Mouse (Mus musculus) neural tube, embryonic 13.5 days (tissue): Measurements from ENCODE around the gene 1700123L14Rik. TPM values are rescaled to one million over a fixed set of nuclear protein-coding genes. Genes with fewer than 3 reads are reported as not detected.
"Not testable (repeated sequence)": the region's sequence is repeated elsewhere in the genome, so short reads cannot be mapped to it uniquely, and the experiment has no call there.

Experiments
- ATAC-seq: fragments of 200-750 bp; cut with Nextera tagmentation; 2 replicates; pipeline ENCODE4 v1.8.0; 2017; ENCODE audit warnings: low read depth, mild to moderate bottlenecking, moderate TSS enrichment, moderate library complexity
- H3K27ac ChIP-seq: fragments of 300-500 bp; sonication (generic); replicated peaks from 2 replicates; pipeline ENCODE4 v1.5.1; 2015; ENCODE audit warnings: moderate library complexity, mild to moderate bottlenecking, inconsistent platforms
- H3K27me3 ChIP-seq: fragments of 300-500 bp; sonication (generic); 2 replicates; pipeline ENCODE4 v1.6.1; 2015; ENCODE audit warnings: mild to moderate bottlenecking, inconsistent platforms
- H3K36me3 ChIP-seq: fragments of 300-500 bp; sonication (generic); 2 replicates; pipeline ENCODE4 v1.6.1; 2015; ENCODE audit warnings: mild to moderate bottlenecking, inconsistent platforms
- H3K4me1 ChIP-seq: fragments of 300-500 bp; sonication (generic); replicated peaks from 2 replicates; pipeline ENCODE4 v1.6.1; 2015; ENCODE audit warnings: inconsistent platforms
- H3K4me2 ChIP-seq: fragments of 300-500 bp; sonication (generic); 2 replicates; pipeline ENCODE4 v1.6.1; 2015; ENCODE audit warnings: inconsistent platforms, mild to moderate bottlenecking, moderate library complexity
- H3K4me3 ChIP-seq: fragments of 300-500 bp; sonication (generic); 2 replicates; pipeline ENCODE4 v1.5.1; 2015; ENCODE audit warnings: mild to moderate bottlenecking, inconsistent platforms
- H3K9ac ChIP-seq: fragments of 300-500 bp; sonication (generic); 2 replicates; pipeline ENCODE4 v1.6.1; 2015; ENCODE audit warnings: moderate library complexity, mild to moderate bottlenecking, inconsistent platforms
- H3K9me3 ChIP-seq: fragments of 300-500 bp; sonication (generic); 2 replicates; pipeline ENCODE4 v1.6.1; 2016; ENCODE audit warnings: inconsistent platforms
- WGBS: fragments of 180-500 bp; shearing (Covaris S2); methylation state at CpG from one replicate; pipeline ENCODE4 v1.1.7; 2015; 5-methylcytosine and 5-hydroxymethylcytosine counted together
- polyA plus RNA-seq: library from polyadenylated mRNA; unstranded; fragments of >200 nt; fragmentation: Nextera tagmentation; extraction: Ambion mirVana; gene quantifications from 2 replicates; pipeline ENCODE4 v1.2.1, GENCODE M21; 2015

The 1700123L14Rik gene
- polyA plus RNA-seq, result not detected in 2 replicates

DNA sequence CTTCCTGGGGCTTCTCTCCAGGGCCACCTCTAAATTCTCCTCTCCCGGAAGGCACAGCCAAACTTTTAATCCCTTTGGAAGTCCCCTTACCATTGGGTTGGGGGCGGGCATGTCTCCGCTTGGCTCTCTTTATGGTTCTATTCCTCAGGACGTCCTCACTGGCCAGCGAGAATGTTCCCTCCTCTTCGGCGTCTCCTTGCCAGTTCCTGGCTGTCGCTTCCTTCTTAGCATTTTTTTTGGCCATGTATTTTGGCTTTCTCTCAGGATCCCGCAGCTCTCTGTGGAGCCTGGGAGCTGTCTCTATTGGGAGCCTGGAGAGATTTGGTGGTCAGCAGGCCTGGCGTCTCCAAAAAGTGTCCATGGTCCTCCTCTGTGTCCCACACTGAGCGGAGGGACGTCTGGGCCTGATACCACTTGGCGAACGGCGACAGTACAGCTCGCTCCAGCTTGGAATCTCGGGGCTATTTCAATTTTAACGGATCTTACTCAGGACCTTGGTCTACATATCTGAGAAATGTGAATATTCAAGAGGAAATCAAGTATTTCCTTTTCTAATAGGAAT is at the start of gene 1700123L14Rik:
1700123L14Rik (minus strand) TSS at position 426 of the 562 bp plus-strand sequence.
- Histone ChIP-seq H3K9me3 (no peaks in the 10 kb centered on the region), H3K36me3 (no peaks in the 10 kb centered on the region), H3K4me3 (no peak within 1 kb of the TSS), H3K4me1 (no peaks in the 10 kb centered on the region), H3K27me3 (no peaks in the 10 kb centered on the region), H3K4me2 (no peak within 1 kb of the TSS), H3K9ac (no peak within 1 kb of the TSS), H3K27ac (no peak within 1 kb of the TSS)
- WGBS, result 89% methylated on average over 18 of the region's 18 CpGs
- no peak for ATAC-seq

DNA sequence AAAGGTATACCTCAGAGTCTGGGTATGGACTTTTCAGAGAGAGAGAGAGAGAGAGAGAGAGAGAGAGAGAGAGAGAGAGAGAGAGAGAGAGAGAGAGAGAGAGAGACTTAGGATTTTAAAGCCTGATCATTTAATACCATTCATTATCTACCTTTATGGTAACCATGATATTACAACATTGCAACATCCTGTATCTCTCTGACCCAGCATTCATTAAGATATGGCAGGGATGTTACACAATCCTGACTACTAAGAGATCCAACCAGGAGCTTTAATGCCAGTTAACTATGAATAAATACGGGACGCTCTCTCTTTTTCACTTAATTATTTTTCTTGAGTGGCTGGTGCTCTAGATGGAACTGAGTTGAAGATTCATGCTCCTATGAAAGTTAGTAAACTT is 39.4 kb upstream of the 1700123L14Rik start:
- H3K9me3 ChIP-seq, result no peaks in the 10 kb centered on the region; the same call in 1 of the 2 replicates
- H3K27ac ChIP-seq, result no peak overlapping the region
- no peak overlapping the region for H3K9ac ChIP-seq
- H3K4me1 ChIP-seq, result no peaks in the 10 kb centered on the region
- H3K4me2 ChIP-seq, result no peak overlapping the region
- 97% methylated on average over 2 of the region's 2 CpGs for WGBS
- no peaks in the 10 kb centered on the region for H3K27me3 ChIP-seq
- H3K36me3 ChIP-seq, result no peaks in the 10 kb centered on the region
- no peak overlapping the region for H3K4me3 ChIP-seq
- no peak for ATAC-seq

- not testable (repeated sequence) for H3K27me3 ChIP-seq, H3K36me3 ChIP-seq, H3K9ac ChIP-seq, H3K9me3 ChIP-seq, ATAC-seq, H3K4me1 ChIP-seq, H3K4me3 ChIP-seq, H3K4me2 ChIP-seq, H3K27ac ChIP-seq
- WGBS, result 95% methylated on average over 2 of the region's 2 CpGs
Measured at GRCm38 (mm10) chr6:96198991-96199390, 32.9 kb upstream of the 1700123L14Rik start.

- Histone ChIP-seq H3K36me3 (no peaks in the 10 kb centered on the region), H3K9ac (no peak overlapping the region), H3K4me1 (no peaks in the 10 kb centered on the region), H3K4me2 (no peak overlapping the region), H3K27me3 (no peaks in the 10 kb centered on the region), H3K4me3 (no peak overlapping the region), H3K9me3 (no peaks in the 10 kb centered on the region), H3K27ac (no peak overlapping the region)
- ATAC-seq, result no peak
- WGBS, result 74% methylated on average over 2 of the region's 2 CpGs
Measured at GRCm38 (mm10) chr6:96186517-96186916, 20.5 kb upstream of the 1700123L14Rik start.

- no peaks in the 10 kb centered on the region for H3K36me3 ChIP-seq
- no peaks in the 10 kb centered on the region for H3K4me1 ChIP-seq
- no peak overlapping the region for H3K4me2 ChIP-seq
- 56% methylated on average over 4 of the region's 4 CpGs for WGBS
- H3K27me3 ChIP-seq, result no peaks in the 10 kb centered on the region
- no peak overlapping the region for H3K27ac ChIP-seq
- no peaks in the 10 kb centered on the region for H3K9me3 ChIP-seq
- no peak overlapping the region for H3K4me3 ChIP-seq
- H3K9ac ChIP-seq, result no peak overlapping the region
- ATAC-seq, result no peak
Measured at GRCm38 (mm10) chr6:96183392-96183791, 17.3 kb upstream of the 1700123L14Rik start.

DNA sequence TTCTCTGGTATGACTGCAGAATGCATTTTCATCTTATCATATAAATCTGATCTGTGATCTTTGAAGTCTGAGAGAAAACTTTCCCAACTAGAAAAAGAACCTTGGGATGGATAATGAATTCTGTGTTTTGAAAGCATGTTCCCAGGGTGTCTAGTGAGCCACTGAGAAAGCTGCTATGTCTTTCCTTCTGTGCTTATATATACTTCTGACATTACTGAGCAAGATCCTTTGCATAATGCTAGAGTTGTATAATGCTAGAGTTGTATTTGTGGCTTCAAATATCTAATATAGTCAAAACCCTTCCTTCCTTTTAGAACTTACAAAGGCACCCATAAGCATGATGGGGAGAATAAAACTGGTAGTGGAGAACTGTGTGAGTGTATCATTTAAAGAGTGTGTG is 12.5 kb upstream of the 1700123L14Rik start:
- Histone ChIP-seq H3K4me2 (no peak overlapping the region), H3K9ac (no peak overlapping the region), H3K4me1 (no peaks in the 10 kb centered on the region), H3K36me3 (no peaks in the 10 kb centered on the region), H3K27me3 (no peaks in the 10 kb centered on the region), H3K9me3 (no peaks in the 10 kb centered on the region), H3K4me3 (no peak overlapping the region), H3K27ac (no peak overlapping the region)
- no peak for ATAC-seq

- no peak overlapping the region for H3K27ac ChIP-seq
- H3K4me3 ChIP-seq, result no peak overlapping the region
- no peak overlapping the region for H3K4me2 ChIP-seq
- ATAC-seq, result no peak
- no peaks in the 10 kb centered on the region for H3K27me3 ChIP-seq
- H3K36me3 ChIP-seq, result no peaks in the 10 kb centered on the region
- H3K9ac ChIP-seq, result no peak overlapping the region
- H3K4me1 ChIP-seq, result no peaks in the 10 kb centered on the region
- no peaks in the 10 kb centered on the region for H3K9me3 ChIP-seq
- WGBS, result 90% methylated on average over 3 of the region's 3 CpGs
Measured at GRCm38 (mm10) chr6:96173681-96174080, 7.6 kb upstream of the 1700123L14Rik start.

DNA sequence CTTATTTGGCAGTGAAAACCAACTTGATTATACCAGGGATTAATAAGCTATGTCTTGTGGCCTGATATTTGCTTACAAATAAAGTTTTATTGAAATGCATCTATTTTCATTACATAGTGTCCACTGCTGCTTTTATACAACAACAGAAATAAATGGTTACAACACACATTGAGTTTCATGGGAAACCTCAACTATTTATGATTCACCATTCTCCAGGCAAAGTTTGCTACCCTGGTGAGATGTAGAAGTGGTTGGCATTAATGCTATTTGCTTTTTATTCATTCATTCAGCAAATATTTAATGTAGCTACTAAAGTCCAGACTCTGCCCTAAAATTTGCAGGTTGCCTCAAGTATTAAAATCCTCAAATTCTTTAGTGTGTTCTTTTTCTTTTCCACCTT is 988 bp upstream of the 1700123L14Rik start:
- ATAC-seq, result no peak
- no peak overlapping the region for H3K4me3 ChIP-seq
- no peak overlapping the region for H3K27ac ChIP-seq
- H3K4me2 ChIP-seq, result no peak overlapping the region
- H3K36me3 ChIP-seq, result no peaks in the 10 kb centered on the region
- no peak overlapping the region for H3K9ac ChIP-seq
- H3K27me3 ChIP-seq, result no peaks in the 10 kb centered on the region
- no peaks in the 10 kb centered on the region for H3K9me3 ChIP-seq
- H3K4me1 ChIP-seq, result no peaks in the 10 kb centered on the region

DNA sequence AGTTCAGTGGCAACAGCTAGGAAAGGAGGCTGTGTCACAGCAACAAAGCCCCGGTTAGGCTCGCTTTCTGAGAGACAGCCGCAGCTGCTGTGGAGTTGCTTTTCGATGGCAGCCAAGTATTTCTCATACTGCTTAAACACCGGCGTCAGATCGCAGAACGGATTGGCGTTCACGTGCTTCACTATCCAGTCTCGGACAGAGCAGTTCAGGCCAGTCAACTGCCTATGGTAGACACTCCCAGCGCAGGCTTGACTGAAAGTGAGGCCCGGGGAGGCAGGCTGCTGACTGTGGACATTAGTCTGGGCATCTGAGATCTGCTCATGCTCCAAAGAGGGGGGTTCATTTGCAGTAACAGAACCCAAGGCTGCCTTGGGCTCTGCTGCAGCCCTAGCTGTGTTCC is 640 bp downstream of the 1700123L14Rik start:
- Histone ChIP-seq H3K4me3 (no peak overlapping the region), H3K36me3 (no peaks in the 10 kb centered on the region), H3K27me3 (no peaks in the 10 kb centered on the region), H3K27ac (no peak overlapping the region), H3K9ac (no peak overlapping the region), H3K4me2 (no peak overlapping the region), H3K4me1 (no peaks in the 10 kb centered on the region), H3K9me3 (no peaks in the 10 kb centered on the region)
- ATAC-seq, result no peak
- WGBS, result 90% methylated on average over 13 of the region's 13 CpGs

DNA sequence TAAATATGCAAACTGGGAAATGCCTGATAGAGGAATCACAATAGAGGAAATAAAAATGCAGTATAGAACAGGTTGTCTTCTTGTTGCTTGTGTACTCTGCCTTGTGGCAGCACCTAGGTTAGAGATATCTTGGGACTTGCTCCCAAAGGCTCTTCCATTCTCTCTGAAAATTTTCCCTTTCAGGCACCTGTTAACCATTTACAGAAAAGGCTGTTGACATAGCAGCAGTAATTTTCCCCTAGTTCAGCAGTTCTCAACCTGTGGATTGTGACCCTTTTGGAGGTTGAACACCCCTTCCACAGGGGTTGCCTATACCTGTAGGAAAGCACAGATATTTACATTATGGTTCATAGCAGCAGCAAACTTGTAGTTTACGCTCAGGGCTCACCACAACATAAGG is 22.7 kb downstream of the 1700123L14Rik start:
- Histone ChIP-seq H3K36me3 (no peaks in the 10 kb centered on the region), H3K27ac (no peak overlapping the region), H3K9ac (no peak overlapping the region), H3K4me3 (no peak overlapping the region), H3K4me2 (no peak overlapping the region), H3K27me3 (no peaks in the 10 kb centered on the region), H3K9me3 (no peaks in the 10 kb centered on the region), H3K4me1 (no peaks in the 10 kb centered on the region)
- no peak for ATAC-seq
- WGBS, result 98% methylated on average over 1 of the region's 1 CpGs

GRCm38 (mm10) chr6:96116534-96117272 is 49.3 kb downstream of the 1700123L14Rik start:
- H3K4me1 ChIP-seq, result peaks cover 61% of the 10 kb centered on the region
- H3K9ac ChIP-seq, result peak overlapping the region; percentile 78
- H3K27me3 ChIP-seq, result no peaks in the 10 kb centered on the region
- H3K4me3 ChIP-seq, result peak overlapping the region; percentile 55
- H3K36me3 ChIP-seq, result no peaks in the 10 kb centered on the region
- peak overlapping the region; percentile 89 for H3K4me2 ChIP-seq
- no peaks in the 10 kb centered on the region for H3K9me3 ChIP-seq
- WGBS, result under 1% methylated on average over 32 of the region's 32 CpGs
- H3K27ac ChIP-seq, result peak overlapping the region; percentile 68
- peak; percentile 70 for ATAC-seq

GRCm38 (mm10) chr6:96116148-96116533 is 49.9 kb downstream of the 1700123L14Rik start:
- Histone ChIP-seq H3K27ac (peak overlapping the region; percentile 68; the same call in 1 of the 2 replicates), H3K4me1 (peaks cover 61% of the 10 kb centered on the region), H3K4me2 (peak overlapping the region; percentile 89), H3K9me3 (no peaks in the 10 kb centered on the region), H3K36me3 (no peaks in the 10 kb centered on the region), H3K4me3 (peak overlapping the region; percentile 55), H3K27me3 (no peaks in the 10 kb centered on the region), H3K9ac (peak overlapping the region; percentile 78)
- WGBS, result 17% methylated on average over 6 of the region's 6 CpGs
- no peak for ATAC-seq
